Mouse (Mus musculus): ENCODE measurements around the gene Abtb2.
A peak's percentile ranks its signal among the peaks of the same experiment; 100 is the strongest.

The Abtb2 gene

GRCm38 (mm10) chr2:103746761-103747160, 180.7 kb downstream of the Abtb2 start:
- no peak for DNase-seq

DNA sequence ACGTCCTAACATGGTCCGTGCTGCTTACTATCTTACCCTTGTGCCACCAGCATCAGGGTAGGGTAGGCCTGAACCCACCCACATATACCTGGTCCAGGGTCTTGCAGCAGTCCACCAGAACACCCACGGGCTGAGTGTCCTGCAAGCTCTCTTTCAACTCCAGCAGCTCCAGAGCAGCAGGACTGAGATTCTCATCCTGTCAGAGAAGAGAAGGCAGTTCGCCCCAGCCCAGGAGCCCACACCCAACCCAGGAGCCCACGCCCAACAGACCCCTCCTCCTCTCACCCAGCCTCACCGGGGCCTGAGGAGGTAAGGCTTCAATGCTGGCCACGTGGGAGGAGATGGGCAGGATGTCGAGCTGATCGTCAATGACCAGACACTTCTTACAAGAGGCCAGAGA, 181.8 kb downstream of the Abtb2 start:
- no peak for DNase-seq

- DNase-seq: no peak
Observed at GRCm38 (mm10) chr2:103749091-103749490, 183.0 kb downstream of the Abtb2 start.

- no peak for DNase-seq
Observed at GRCm38 (mm10) chr2:103751771-103752170, 185.7 kb downstream of the Abtb2 start.

DNA sequence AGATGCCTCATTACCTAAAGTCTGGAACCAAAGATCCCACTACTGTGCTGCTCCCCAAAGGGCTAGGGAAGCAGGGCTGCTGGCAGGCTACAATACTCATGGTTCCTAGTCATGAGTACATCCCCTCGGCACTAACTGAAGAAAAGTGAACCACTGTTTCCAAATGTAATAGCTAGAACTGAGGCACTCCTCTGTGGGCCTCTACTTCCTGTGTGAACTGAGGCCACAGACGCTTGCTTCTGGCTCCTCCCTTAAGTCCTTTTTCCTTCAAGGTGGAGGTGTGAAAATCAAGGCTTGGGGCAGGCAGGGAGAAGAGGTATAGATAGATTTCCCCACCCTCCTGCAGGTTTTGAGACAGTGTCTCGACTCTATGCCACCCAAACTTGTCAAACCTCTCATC, 188.5 kb downstream of the Abtb2 start:
- DNase-seq: no peak

DNA sequence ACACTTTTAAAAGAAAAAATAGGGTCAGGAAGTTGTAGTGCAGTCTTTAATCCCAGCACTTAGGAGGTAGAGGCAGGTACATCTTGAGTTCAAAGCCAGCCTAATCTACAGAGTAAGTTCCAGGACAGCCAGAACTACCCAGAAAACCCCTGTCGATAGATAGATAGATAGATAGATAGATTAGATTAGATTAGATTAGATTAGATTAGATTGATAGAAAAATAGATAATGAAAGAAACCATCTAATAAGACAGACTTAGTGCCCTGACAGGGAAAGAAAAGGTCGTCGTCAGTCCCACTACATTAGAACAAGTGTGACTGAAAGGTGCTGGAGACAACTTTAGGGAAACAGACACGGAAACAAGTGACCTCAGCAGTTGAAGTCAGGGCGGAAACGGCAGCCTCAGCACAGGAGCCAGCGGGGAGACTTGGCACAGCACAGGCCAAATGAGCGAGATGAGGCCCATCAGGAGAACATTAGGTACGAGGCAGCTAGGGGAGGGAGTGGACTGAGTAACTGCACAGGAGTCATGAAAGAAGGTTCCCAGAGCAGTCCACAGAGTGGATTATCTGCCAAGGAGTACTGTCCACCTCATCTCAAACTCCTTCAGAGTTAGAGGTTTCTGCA, 189.5 kb downstream of the Abtb2 start:
- DNase-seq: no peak

DNA sequence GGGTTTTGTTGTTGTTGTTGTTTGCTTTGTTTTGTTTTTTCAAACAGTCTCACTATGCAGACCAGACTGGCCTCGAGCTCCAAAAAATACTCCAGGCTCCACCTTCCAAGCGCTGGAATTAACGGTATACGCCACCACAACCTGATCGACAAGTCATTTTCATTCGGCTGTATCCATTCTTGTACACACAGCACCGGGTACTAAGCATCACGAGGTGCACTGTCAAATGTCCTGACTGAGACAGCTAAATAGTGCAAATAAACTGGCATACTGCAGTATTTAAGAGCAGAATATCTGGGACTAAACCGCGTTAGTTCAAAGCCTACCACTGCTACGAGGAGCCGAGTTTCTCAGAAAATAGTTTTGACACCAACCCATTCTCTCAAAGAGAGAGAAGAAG, 194.3 kb downstream of the Abtb2 start:
- no peak for DNase-seq

DNA sequence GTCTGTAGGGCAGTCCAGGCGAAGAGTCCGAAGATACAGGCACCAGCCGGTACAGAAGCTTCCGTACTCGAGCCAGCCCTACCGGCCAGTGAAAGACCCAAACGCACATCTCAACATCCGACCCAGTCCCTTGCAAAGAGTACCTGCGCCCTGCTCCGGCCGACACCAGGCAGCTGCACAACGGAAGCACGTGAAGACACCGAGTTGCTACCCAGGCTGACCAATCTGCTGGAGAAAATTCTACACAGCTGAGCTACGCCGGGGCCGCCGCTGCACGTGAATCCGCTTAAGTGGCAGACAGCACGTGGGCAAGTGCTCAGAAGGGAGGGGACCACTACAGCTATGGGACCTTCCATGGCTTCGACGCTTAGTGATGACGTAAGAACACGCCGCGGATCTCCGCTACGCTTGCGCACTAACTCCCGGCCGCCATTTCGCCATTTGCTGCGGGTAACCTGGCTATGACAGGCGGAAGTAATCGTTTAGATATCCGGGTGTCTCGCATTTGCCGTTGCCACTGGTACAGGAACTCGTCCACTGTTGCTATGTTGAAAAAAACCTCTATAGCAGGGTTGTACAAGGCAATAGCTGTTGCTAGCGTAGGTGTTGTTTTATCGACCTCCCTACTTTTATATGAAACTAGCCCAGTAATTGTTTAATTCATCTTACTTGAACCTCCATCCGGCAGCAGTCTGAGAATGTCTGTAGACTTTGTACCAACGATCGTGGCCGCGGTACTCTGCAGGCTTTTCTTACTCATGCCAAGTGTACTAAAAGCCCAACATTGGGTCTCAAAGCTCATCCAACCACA, 195.0 kb downstream of the Abtb2 start, which contains the start of gene Nat10:
TSS of gene Nat10 (minus strand) at position 365 of the 811 bp plus-strand sequence.
- peak; percentile 98 for DNase-seq

DNA sequence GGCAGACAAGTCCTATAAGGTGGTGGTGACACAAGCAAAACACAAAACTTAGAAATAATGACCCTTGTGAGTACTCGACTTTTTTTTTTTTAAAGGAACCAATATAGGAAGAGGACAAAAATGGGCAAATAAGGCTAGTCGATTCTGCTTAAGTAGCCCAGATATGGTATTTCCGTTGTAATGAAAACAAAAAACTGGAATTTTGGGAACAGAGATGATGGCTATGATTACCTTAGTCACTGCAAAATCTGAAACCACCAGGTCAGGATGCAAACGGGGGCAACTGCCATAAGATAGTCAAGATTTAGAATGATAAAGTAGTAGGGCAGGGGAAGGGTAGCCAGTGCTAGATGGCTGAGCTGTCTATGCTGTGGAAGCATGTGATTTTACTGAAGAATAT, 195.9 kb downstream of the Abtb2 start:
- no peak for DNase-seq

GRCm38 (mm10) chr2:103762492-103762891, 196.4 kb downstream of the Abtb2 start:
- no peak for DNase-seq
